Mouse (Mus musculus): ENCODE measurements around the gene Pkmyt1. TPM values are rescaled to one million over a fixed set of nuclear protein-coding genes. Genes with fewer than 3 reads are reported as not detected.
A peak's percentile ranks its signal among the peaks of the same experiment; 100 is the strongest.

Gene Pkmyt1
- polyA plus RNA-seq, 1 experiment from 2014 or later: 47.8 TPM

GRCm38 (mm10) chr17:23746767-23747166 is 20.6 kb downstream of the Pkmyt1 start:
- WGBS: 87% methylated on average over 3 of the region's 3 CpGs
- ATAC-seq (ENCODE audit: insufficient number of reproducible peaks, low FRiP score, low TSS enrichment, low read depth): no peak

DNA sequence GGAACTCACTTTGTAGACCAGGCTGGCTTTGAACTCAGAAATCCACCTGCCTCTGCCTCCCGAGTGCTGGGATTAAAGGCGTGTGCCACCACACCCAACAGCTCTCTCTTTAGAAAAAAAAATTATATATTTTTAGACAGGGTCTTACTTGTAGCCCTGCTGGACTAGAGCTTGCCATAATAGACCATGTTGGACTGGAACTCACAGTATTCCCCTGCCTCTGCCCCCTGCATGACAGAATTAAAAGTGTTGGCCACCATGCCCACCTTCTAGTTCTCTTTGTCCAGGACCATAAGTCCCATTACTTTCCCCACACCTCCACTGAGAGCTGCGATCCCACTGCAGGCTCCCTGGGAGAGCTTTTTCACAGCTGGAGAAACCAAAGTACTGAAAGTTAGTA is 21.3 kb downstream of the Pkmyt1 start:
- no peak overlapping the region for H3K4me3 ChIP-seq (ENCODE audit: low read depth, low read length)
- no peak overlapping the region for H3K27ac ChIP-seq (replicated peaks; ENCODE audit: low read depth, low read length)
- H3K4me1 ChIP-seq (ENCODE audit: control insufficient read depth, insufficient read depth, low read length): peaks cover 15% of the 10 kb centered on the region
- H3K9ac ChIP-seq (ENCODE audit: low read length): no peak overlapping the region
- H3K36me3 ChIP-seq (ENCODE audit: control insufficient read depth, insufficient read depth, low read length): peaks cover 3% of the 10 kb centered on the region; the same call in 1 of the 2 replicates
- no peak for ATAC-seq (ENCODE audit: insufficient number of reproducible peaks, low FRiP score, low TSS enrichment, low read depth)
- 77% methylated on average over 3 of the region's 3 CpGs for WGBS
- no peak overlapping the region for H3K4me2 ChIP-seq (ENCODE audit: low read depth, severe bottlenecking)
- no peak for DNase-seq (ENCODE audit: low spot score)
- H3K9me3 ChIP-seq (ENCODE audit: control insufficient read depth, low read length): no peaks in the 10 kb centered on the region; the same call in 1 of the 2 replicates
- peaks cover 50% of the 10 kb centered on the region for H3K27me3 ChIP-seq (ENCODE audit: control insufficient read depth, insufficient read depth, low read length)

More at GRCm38 (mm10) chr17:23746767-23747166, 20.6 kb downstream of the Pkmyt1 start:
- Histone ChIP-seq H3K9ac (ENCODE audit: low read length) (no peak overlapping the region), H3K27ac (replicated peaks; ENCODE audit: low read depth, low read length) (no peak overlapping the region), H3K9me3 (ENCODE audit: control insufficient read depth, low read length) (peaks cover under 1% of the 10 kb centered on the region; the same call in 1 of the 2 replicates), H3K4me1 (ENCODE audit: control insufficient read depth, insufficient read depth, low read length) (peaks cover 19% of the 10 kb centered on the region), H3K27me3 (ENCODE audit: control insufficient read depth, insufficient read depth, low read length) (peaks cover 57% of the 10 kb centered on the region), H3K36me3 (ENCODE audit: control insufficient read depth, insufficient read depth, low read length) (no peaks in the 10 kb centered on the region), H3K4me3 (ENCODE audit: low read depth, low read length) (no peak overlapping the region), H3K4me2 (ENCODE audit: low read depth, severe bottlenecking) (no peak overlapping the region)
- no peak for DNase-seq (ENCODE audit: low spot score)

DNA sequence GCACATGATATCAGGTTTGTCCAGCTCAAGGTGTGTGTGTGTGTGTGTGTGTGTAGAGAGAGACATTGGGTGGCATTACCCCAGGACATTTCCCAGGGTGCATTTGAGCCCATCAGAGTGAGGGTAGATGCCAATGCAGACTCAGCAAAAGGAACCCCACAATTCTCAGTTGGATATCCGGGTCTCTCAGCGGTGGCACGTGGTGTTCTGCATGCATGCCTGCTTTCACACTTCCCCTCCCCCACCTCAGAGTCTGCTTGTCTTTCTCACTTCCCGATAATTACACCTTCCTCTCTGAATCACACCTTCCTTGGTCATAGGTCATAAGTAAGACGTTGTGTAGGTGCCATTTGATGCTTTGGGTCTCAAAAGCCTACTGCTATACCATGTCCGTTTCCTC is 21.9 kb downstream of the Pkmyt1 start:
- H3K4me3 ChIP-seq (ENCODE audit: low read depth, low read length): no peak overlapping the region
- no peak overlapping the region for H3K27ac ChIP-seq (replicated peaks; ENCODE audit: low read depth, low read length)
- peaks cover 44% of the 10 kb centered on the region for H3K27me3 ChIP-seq (ENCODE audit: control insufficient read depth, insufficient read depth, low read length)
- no peak for DNase-seq (ENCODE audit: low spot score)
- no peak for ATAC-seq (ENCODE audit: insufficient number of reproducible peaks, low FRiP score, low TSS enrichment, low read depth)
- H3K9ac ChIP-seq (ENCODE audit: low read length): no peak overlapping the region
- peaks cover 15% of the 10 kb centered on the region for H3K4me1 ChIP-seq (ENCODE audit: control insufficient read depth, insufficient read depth, low read length)
- WGBS: 23% methylated on average over 6 of the region's 6 CpGs
- no peak overlapping the region for H3K4me2 ChIP-seq (ENCODE audit: low read depth, severe bottlenecking)
- H3K9me3 ChIP-seq (ENCODE audit: control insufficient read depth, low read length): no peaks in the 10 kb centered on the region; the same call in 1 of the 2 replicates
- peaks cover 3% of the 10 kb centered on the region for H3K36me3 ChIP-seq (ENCODE audit: control insufficient read depth, insufficient read depth, low read length)

DNA sequence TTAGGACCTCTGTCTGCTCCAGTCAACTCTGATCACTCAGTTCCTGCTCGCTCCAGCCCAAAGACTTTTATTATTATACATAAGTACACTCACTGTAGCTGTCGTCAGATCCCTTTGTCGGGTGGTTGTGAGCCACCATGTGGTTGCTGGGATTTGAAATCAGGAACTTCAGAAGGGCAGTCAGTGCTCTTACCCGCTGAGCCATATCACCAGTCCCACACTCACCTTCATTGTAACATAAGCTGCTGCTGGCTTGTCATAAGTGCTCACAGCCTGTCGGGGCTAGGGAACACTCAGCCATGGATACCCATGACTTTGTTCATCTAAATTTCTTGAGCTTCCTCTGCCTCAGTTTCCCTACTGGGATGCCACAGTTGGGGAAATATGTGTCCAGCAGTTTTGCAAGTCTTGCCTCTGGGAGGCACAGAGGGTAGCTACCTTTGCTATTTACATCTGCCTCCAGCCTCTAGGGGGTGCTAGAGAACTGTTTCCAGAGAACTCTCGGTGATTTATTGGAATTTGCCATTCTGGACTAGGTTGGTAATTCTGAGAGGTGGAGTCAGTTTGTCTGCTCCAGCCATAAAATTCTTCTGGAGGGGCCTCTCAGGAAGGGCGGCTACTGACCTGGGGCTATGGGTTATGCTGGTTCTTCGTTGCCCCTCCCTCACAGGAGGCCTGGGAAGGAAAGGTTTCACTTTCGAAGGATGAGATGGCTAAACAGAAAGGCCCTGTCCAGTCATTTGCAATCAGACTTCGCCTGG is 22.7 kb downstream of the Pkmyt1 start:
- H3K4me2 ChIP-seq (ENCODE audit: low read depth, severe bottlenecking): no peak overlapping the region
- H3K4me3 ChIP-seq (ENCODE audit: low read depth, low read length): no peak overlapping the region

GRCm38 (mm10) chr17:23749400-23750191 is 23.5 kb downstream of the Pkmyt1 start:
- peaks cover 15% of the 10 kb centered on the region for H3K4me1 ChIP-seq (ENCODE audit: control insufficient read depth, insufficient read depth, low read length)
- peaks cover 28% of the 10 kb centered on the region for H3K27me3 ChIP-seq (ENCODE audit: control insufficient read depth, insufficient read depth, low read length)
- no peak overlapping the region for H3K27ac ChIP-seq (replicated peaks; ENCODE audit: low read depth, low read length)
- H3K36me3 ChIP-seq (ENCODE audit: control insufficient read depth, insufficient read depth, low read length): peaks cover 8% of the 10 kb centered on the region
- DNase-seq (ENCODE audit: low spot score): no peak
- H3K4me2 ChIP-seq (ENCODE audit: low read depth, severe bottlenecking): no peak overlapping the region
- H3K9me3 ChIP-seq (ENCODE audit: control insufficient read depth, low read length): no peaks in the 10 kb centered on the region; the same call in 1 of the 2 replicates
- ATAC-seq (ENCODE audit: insufficient number of reproducible peaks, low FRiP score, low TSS enrichment, low read depth): no peak
- no peak overlapping the region for H3K4me3 ChIP-seq (ENCODE audit: low read depth, low read length)
- H3K9ac ChIP-seq (ENCODE audit: low read length): no peak overlapping the region
- 77% methylated on average over 11 of the region's 11 CpGs for WGBS

More for the DNA sequence above, 22.7 kb downstream of the Pkmyt1 start:
- peaks cover 36% of the 10 kb centered on the region for H3K27me3 ChIP-seq (ENCODE audit: control insufficient read depth, insufficient read depth, low read length)
- no peak for ATAC-seq (ENCODE audit: insufficient number of reproducible peaks, low FRiP score, low TSS enrichment, low read depth)
- 35% methylated on average over 10 of the region's 10 CpGs for WGBS
- no peaks in the 10 kb centered on the region; the same call in 1 of the 2 replicates for H3K9me3 ChIP-seq (ENCODE audit: control insufficient read depth, low read length)
- peaks cover 8% of the 10 kb centered on the region for H3K36me3 ChIP-seq (ENCODE audit: control insufficient read depth, insufficient read depth, low read length)
- H3K9ac ChIP-seq (ENCODE audit: low read length): no peak overlapping the region
- H3K27ac ChIP-seq (replicated peaks; ENCODE audit: low read depth, low read length): no peak overlapping the region
- H3K4me1 ChIP-seq (ENCODE audit: control insufficient read depth, insufficient read depth, low read length): peaks cover 15% of the 10 kb centered on the region
- peak; percentile 75 for DNase-seq (ENCODE audit: low spot score)

GRCm38 (mm10) chr17:23755689-23756088 is 29.6 kb downstream of the Pkmyt1 start:
- no peaks in the 10 kb centered on the region for H3K27me3 ChIP-seq (ENCODE audit: control insufficient read depth, insufficient read depth, low read length)
- H3K36me3 ChIP-seq (ENCODE audit: control insufficient read depth, insufficient read depth, low read length): peaks cover 39% of the 10 kb centered on the region
- H3K9ac ChIP-seq (ENCODE audit: low read length): no peak overlapping the region
- DNase-seq (ENCODE audit: low spot score): no peak
- H3K27ac ChIP-seq (replicated peaks; ENCODE audit: low read depth, low read length): no peak overlapping the region
- no peaks in the 10 kb centered on the region for H3K4me1 ChIP-seq (ENCODE audit: control insufficient read depth, insufficient read depth, low read length)
- no peak overlapping the region for H3K4me3 ChIP-seq (ENCODE audit: low read depth, low read length)
- H3K9me3 ChIP-seq (ENCODE audit: control insufficient read depth, low read length): no peaks in the 10 kb centered on the region; the same call in 1 of the 2 replicates
- no peak for ATAC-seq (ENCODE audit: insufficient number of reproducible peaks, low FRiP score, low TSS enrichment, low read depth)
- WGBS: 92% methylated on average over 13 of the region's 13 CpGs
- no peak overlapping the region for H3K4me2 ChIP-seq (ENCODE audit: low read depth, severe bottlenecking)

DNA sequence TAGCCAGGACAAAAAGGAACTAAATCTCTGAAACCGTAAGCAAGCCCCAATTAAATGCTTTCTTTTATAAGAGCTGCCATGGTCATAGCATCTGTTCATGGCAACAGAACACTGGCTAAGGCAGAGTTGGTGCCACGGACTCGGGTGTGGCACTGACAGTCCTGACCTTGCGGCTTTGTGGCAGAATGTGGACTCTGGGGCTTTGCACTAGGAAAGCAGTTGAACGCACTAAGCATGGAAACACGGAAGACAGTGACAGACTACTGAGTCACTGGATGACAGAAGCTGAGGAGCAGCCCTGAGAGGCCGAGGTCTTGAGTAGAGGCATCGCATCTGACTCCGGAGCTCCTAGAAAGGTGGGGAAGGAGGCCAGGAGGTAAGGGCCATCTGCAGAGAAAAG is 31.4 kb downstream of the Pkmyt1 start:
- ATAC-seq (ENCODE audit: insufficient number of reproducible peaks, low FRiP score, low TSS enrichment, low read depth): no peak
- Histone ChIP-seq H3K9ac (ENCODE audit: low read length) (no peak overlapping the region), H3K4me1 (ENCODE audit: control insufficient read depth, insufficient read depth, low read length) (no peaks in the 10 kb centered on the region), H3K27me3 (ENCODE audit: control insufficient read depth, insufficient read depth, low read length) (no peaks in the 10 kb centered on the region), H3K4me2 (ENCODE audit: low read depth, severe bottlenecking) (no peak overlapping the region), H3K27ac (replicated peaks; ENCODE audit: low read depth, low read length) (no peak overlapping the region), H3K4me3 (ENCODE audit: low read depth, low read length) (no peak overlapping the region), H3K9me3 (ENCODE audit: control insufficient read depth, low read length) (no peaks in the 10 kb centered on the region), H3K36me3 (ENCODE audit: control insufficient read depth, insufficient read depth, low read length) (peaks cover 40% of the 10 kb centered on the region)
- DNase-seq (ENCODE audit: low spot score): no peak
- 93% methylated on average over 9 of the region's 9 CpGs for WGBS

DNA sequence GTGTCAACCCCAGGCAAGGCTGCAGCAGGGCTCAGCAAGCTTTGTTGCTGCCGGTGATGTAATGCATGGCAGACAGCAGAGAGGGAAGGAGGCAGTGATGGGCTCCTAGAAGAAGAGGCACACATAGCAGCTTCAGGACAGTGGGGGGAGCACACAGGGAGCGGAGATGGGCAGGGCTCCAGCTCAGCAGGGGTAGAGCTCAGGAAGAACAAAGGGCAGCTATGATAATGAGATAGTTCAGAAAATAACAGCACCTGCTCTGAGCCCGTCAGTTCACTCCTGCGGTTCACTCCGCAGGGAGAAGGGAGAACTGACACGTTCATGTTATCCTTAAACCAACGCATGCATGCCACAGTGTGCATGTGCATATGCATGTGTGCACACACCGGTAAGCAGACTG is 32.7 kb downstream of the Pkmyt1 start:
- WGBS: 89% methylated on average over 8 of the region's 8 CpGs
- Histone ChIP-seq H3K27me3 (ENCODE audit: control insufficient read depth, insufficient read depth, low read length) (no peaks in the 10 kb centered on the region), H3K9me3 (ENCODE audit: control insufficient read depth, low read length) (no peaks in the 10 kb centered on the region), H3K27ac (replicated peaks; ENCODE audit: low read depth, low read length) (no peak overlapping the region), H3K9ac (ENCODE audit: low read length) (no peak overlapping the region), H3K4me2 (ENCODE audit: low read depth, severe bottlenecking) (no peak overlapping the region), H3K4me3 (ENCODE audit: low read depth, low read length) (no peak overlapping the region), H3K36me3 (ENCODE audit: control insufficient read depth, insufficient read depth, low read length) (peaks cover 35% of the 10 kb centered on the region), H3K4me1 (ENCODE audit: control insufficient read depth, insufficient read depth, low read length) (no peaks in the 10 kb centered on the region)
- no peak for ATAC-seq (ENCODE audit: insufficient number of reproducible peaks, low FRiP score, low TSS enrichment, low read depth)
- DNase-seq (ENCODE audit: low spot score): no peak

Data from limb, embryonic 11.5 days (tissue).